Mouse (Mus musculus) monocyte, adult 5-6 weeks (primary cell): Measurements from ENCODE around the gene Defa31. TPM values are rescaled to one million over a fixed set of nuclear protein-coding genes. Genes with fewer than 3 reads are reported as not detected.
"Not testable (repeated sequence)": the region's sequence is repeated elsewhere in the genome, so short reads cannot be mapped to it uniquely, and the experiment has no call there.

Source experiments
- ATAC-seq: fragments of 153-309, 156-312 bp; replicated peaks from 2 replicates; pipeline ENCODE4 v1.8.0; 2017; ENCODE audit warnings: mild to moderate bottlenecking; ENCODE audit not compliant: low TSS enrichment, insufficient number of reproducible peaks, severe bottlenecking, poor library complexity, low FRiP score
- total RNA-seq: library from RNA; stranded (forward); fragments of 200-1000, 200-491, 200-594 nt; gene quantifications from 3 replicates; pipeline ENCODE4 v1.2.3, GENCODE M21; 2017

Defa31 gene
- not detected in 3 replicates for total RNA-seq

DNA sequence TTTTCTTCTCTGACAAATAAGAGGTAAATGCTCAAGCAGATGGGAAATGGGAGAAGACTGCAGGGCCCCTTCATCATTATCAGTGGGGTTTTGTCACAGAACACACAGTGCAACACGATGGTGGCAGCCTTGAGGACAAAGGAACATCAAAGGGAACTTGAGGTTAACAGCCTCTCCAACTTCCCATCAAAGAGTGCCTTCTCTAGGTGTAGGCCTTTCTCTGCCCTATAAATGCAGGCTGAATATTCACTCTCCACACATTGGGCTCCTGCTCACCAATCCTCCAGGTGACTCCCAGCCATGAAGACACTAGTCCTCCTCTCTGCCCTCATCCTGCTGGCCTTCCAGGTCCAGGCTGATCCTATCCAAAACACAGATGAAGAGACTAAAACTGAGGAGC, at the start of gene Defa31:
Gene Defa31, plus strand, starts transcription at position 301 of the 400 bp plus-strand sequence.
- not testable (repeated sequence) for ATAC-seq

DNA sequence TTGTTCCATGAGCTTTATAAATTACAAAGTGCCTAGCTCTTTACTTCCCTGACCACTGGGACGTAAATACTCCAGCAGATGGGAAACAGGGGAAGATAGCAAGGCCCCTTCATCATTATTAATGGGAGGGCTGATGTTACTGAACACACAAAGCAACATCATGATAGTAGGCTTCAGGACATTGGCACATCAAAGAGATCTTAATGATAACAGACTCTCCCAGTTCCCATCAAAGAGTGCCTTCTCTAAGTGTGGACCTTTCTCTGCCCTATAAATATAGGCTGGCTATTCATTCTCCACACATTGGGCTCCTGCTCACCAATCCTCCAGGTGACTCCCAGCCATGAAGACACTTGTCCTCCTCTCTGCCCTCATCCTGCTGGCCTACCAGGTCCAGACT, 29.4 kb upstream of the Defa31 start, which contains the start of gene Defa22:
Gene Defa22, plus strand, starts transcription at position 301 of the 400 bp plus-strand sequence.
- ATAC-seq: not testable (repeated sequence)

DNA sequence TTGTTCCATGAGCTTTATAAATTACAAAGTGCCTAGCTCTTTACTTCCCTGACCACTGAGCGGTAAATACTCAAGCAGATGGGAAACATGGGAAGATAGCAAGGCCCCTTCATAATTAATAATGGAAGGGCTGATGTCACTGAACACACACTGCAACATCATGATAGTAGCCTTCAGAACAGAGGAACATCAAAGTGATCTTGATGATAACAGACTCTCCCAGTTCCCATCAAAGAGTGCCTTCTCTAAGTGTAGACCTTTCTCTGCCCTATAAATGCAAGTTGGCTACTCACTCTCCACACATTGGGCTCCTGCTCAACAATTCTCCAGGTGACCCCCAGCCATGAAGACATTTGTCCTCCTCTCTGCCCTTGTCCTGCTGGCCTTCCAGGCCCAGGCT, 9.8 kb downstream of the Defa31 start, which contains the start of gene Gm15293:
Gene Gm15293, plus strand, starts transcription at position 301 of the 400 bp plus-strand sequence.
- ATAC-seq: not testable (repeated sequence)

Other genes starting within 250 kb of the Defa31 start
- not detected in 3 replicates for gene AY761185, start 246.9 kb upstream of the Defa31 start, total RNA-seq
- not detected in 3 replicates for gene Defa21, start 166.1 kb upstream of the Defa31 start, total RNA-seq
- not detected in 3 replicates for gene Defa23, start 136.6 kb upstream of the Defa31 start, total RNA-seq
- not detected in 3 replicates for gene Defa35, start 126.6 kb upstream of the Defa31 start, total RNA-seq
- not detected in 3 replicates for gene Defa25, start 107.2 kb upstream of the Defa31 start, total RNA-seq
- not detected in 3 replicates for gene Gm14851, start 95.6 kb upstream of the Defa31 start, total RNA-seq
- gene Defa30, start 57.0 kb upstream of the Defa31 start, total RNA-seq: not detected in 3 replicates
- gene Defa22, start 29.3 kb upstream of the Defa31 start, total RNA-seq: not detected in 3 replicates
- gene Gm15293, start 9.9 kb downstream of the Defa31 start, total RNA-seq: not detected in 3 replicates
- not detected in 3 replicates for gene Gm15292, start 58.1 kb downstream of the Defa31 start, total RNA-seq
- gene Defa27, start 123.9 kb downstream of the Defa31 start, total RNA-seq: not detected in 3 replicates
- gene Defa29, start 135.4 kb downstream of the Defa31 start, total RNA-seq: not detected in 3 replicates
- not detected in 3 replicates for gene Defa2, start 186.9 kb downstream of the Defa31 start, total RNA-seq
- not detected in 3 replicates for gene Defa33, start 200.2 kb downstream of the Defa31 start, total RNA-seq
- gene Defa36, start 235.8 kb downstream of the Defa31 start, total RNA-seq: not detected in 3 replicates